Mouse (Mus musculus) ES-Bruce4 (cell line): ENCODE measurements at regions not wholly inside any gene's neighbourhood (a gene's known extent, or its start where the extent isn't known, plus 50 kb on each side); places are given as distances from the start of the nearest gene placed in this dataset.

Source experiments
- H3K27ac ChIP-seq: 2 replicates; pipeline ENCODE4 v1.5.1; 2012; ENCODE audit warnings: low read length, inconsistent platforms; ENCODE audit not compliant: insufficient read depth
- H3K27me3 ChIP-seq: 2 replicates; pipeline ENCODE4 v1.6.1; 2012; ENCODE audit warnings: mild to moderate bottlenecking, low read length, inconsistent platforms; ENCODE audit not compliant: control insufficient read depth, poor library complexity, insufficient read depth, severe bottlenecking
- H3K36me3 ChIP-seq: 2 replicates; pipeline ENCODE4 v1.6.1; 2012; ENCODE audit warnings: inconsistent platforms, mild to moderate bottlenecking, low read length, moderate library complexity; ENCODE audit not compliant: control insufficient read depth, poor library complexity, insufficient read depth, severe bottlenecking
- H3K4me1 ChIP-seq: one replicate; pipeline ENCODE4 v1.8.1; 2011; ENCODE audit warnings: low read length; ENCODE audit not compliant: control insufficient read depth, insufficient read depth
- H3K4me3 ChIP-seq: 2 replicates; pipeline ENCODE4 v1.5.1; 2011; ENCODE audit warnings: low read depth, mild to moderate bottlenecking, low read length
- H3K9ac ChIP-seq: 2 replicates; pipeline ENCODE4 v1.6.1; 2012; ENCODE audit warnings: low read depth, mild to moderate bottlenecking, inconsistent platforms; ENCODE audit not compliant: poor library complexity, severe bottlenecking
- H3K9me3 ChIP-seq: replicated peaks from 2 replicates; pipeline ENCODE4 v1.6.1; 2012; ENCODE audit warnings: mild to moderate bottlenecking, low read length, inconsistent platforms; ENCODE audit not compliant: control insufficient read depth, poor library complexity, insufficient read depth, severe bottlenecking
- CTCF ChIP-seq: IDR thresholded peaks from one replicate; pipeline ENCODE4 v1.8.1; 2011; ENCODE audit warnings: low read depth, low read length
- EP300 ChIP-seq: IDR thresholded peaks from 2 replicates; pipeline ENCODE4 v1.6.1; 2011; ENCODE audit warnings: low read depth, low read length; ENCODE audit not compliant: insufficient read depth
- POLR2A ChIP-seq: IDR thresholded peaks from one replicate; pipeline ENCODE4 v1.8.1; 2011; ENCODE audit warnings: low read length; ENCODE audit not compliant: insufficient read depth

- TF ChIP-seq POLR2A (no peak), EP300 (no peak), CTCF (no peak)
- H3K4me3 ChIP-seq, result peak overlapping the region; percentile 50
- no peaks in the 10 kb centered on the region for H3K27me3 ChIP-seq
- no peaks in the 10 kb centered on the region for H3K36me3 ChIP-seq
- no peaks in the 10 kb centered on the region for H3K9me3 ChIP-seq
- H3K9ac ChIP-seq, result no peak overlapping the region
- peaks cover 6% of the 10 kb centered on the region for H3K4me1 ChIP-seq
- H3K27ac ChIP-seq, result no peak overlapping the region
These were observed 62.3 kb upstream of the Ctnnbl1 start for GRCm38 (mm10) chr2:157674906-157675305.

GRCm38 (mm10) chr2:157676396-157677176, 60.6 kb upstream of the Ctnnbl1 start:
- H3K4me3 ChIP-seq, result no peak overlapping the region
- H3K4me1 ChIP-seq, result peaks cover 6% of the 10 kb centered on the region
- H3K36me3 ChIP-seq, result no peaks in the 10 kb centered on the region
- H3K9me3 ChIP-seq, result no peaks in the 10 kb centered on the region
- no peaks in the 10 kb centered on the region for H3K27me3 ChIP-seq
- TF ChIP-seq EP300 (no peak; the same call in 1 of the 2 replicates), POLR2A (no peak), CTCF (no peak)
- H3K9ac ChIP-seq, result no peak overlapping the region
- H3K27ac ChIP-seq, result no peak overlapping the region

- no peak overlapping the region for H3K4me3 ChIP-seq
- TF ChIP-seq EP300 (no peak), POLR2A (no peak), CTCF (no peak)
- H3K36me3 ChIP-seq, result no peaks in the 10 kb centered on the region
- peaks cover 6% of the 10 kb centered on the region for H3K4me1 ChIP-seq
- no peaks in the 10 kb centered on the region for H3K9me3 ChIP-seq
- H3K9ac ChIP-seq, result no peak overlapping the region
- no peaks in the 10 kb centered on the region for H3K27me3 ChIP-seq
- no peak overlapping the region for H3K27ac ChIP-seq
These were observed 59.9 kb upstream of the Ctnnbl1 start for GRCm38 (mm10) chr2:157677262-157677661.

- no peak for TF ChIP-seq EP300
- Histone ChIP-seq H3K9ac (no peak overlapping the region), H3K4me1 (peaks cover 2% of the 10 kb centered on the region)
These were observed 55.3 kb upstream of the Ctnnbl1 start for GRCm38 (mm10) chr2:157681931-157682330.

More at GRCm38 (mm10) chr2:157681931-157682330, 55.3 kb upstream of the Ctnnbl1 start:
- Histone ChIP-seq H3K4me3 (no peak overlapping the region), H3K9me3 (no peaks in the 10 kb centered on the region), H3K27me3 (no peaks in the 10 kb centered on the region), H3K27ac (no peak overlapping the region), H3K36me3 (no peaks in the 10 kb centered on the region)
